Mouse (Mus musculus) heart, postnatal 0 days (tissue): ENCODE data around the gene Fam53b. TPM values are rescaled to one million over a fixed set of nuclear protein-coding genes. Genes with fewer than 3 reads are reported as not detected.

ENCODE experiments used
- ATAC-seq: fragments of 200-750 bp; cut with Nextera tagmentation; 2 replicates; pipeline ENCODE4 v1.8.0; 2017; ENCODE audit warnings: low read depth, moderate number of reproducible peaks, moderate library complexity; ENCODE audit not compliant: insufficient read depth
- DNase-seq: peaks from one replicate; pipeline ENCODE4 v3.0.0-alpha.2; 2016; ENCODE audit warnings: low spot score
- H3K27ac ChIP-seq: fragments of 300-500 bp; sonication (generic); 2 replicates; pipeline ENCODE4 v1.5.1; 2014; ENCODE audit warnings: low read depth, mild to moderate bottlenecking
- H3K27me3 ChIP-seq: fragments of 300-500 bp; sonication (generic); 2 replicates; pipeline ENCODE4 v1.6.1; 2014; ENCODE audit warnings: low read length, mixed read lengths; ENCODE audit not compliant: control insufficient read depth, insufficient read depth
- H3K36me3 ChIP-seq: fragments of 300-500 bp; sonication (generic); replicated peaks from 2 replicates; pipeline ENCODE4 v1.6.1; 2014; ENCODE audit warnings: low read length, mixed read lengths; ENCODE audit not compliant: control insufficient read depth, insufficient read depth
- H3K4me1 ChIP-seq: fragments of 300-500 bp; sonication (generic); 2 replicates; pipeline ENCODE4 v1.6.1; 2014; ENCODE audit warnings: antibody characterized with exemption; ENCODE audit not compliant: control insufficient read depth, insufficient read depth
- H3K4me2 ChIP-seq: fragments of 300-500 bp; sonication (generic); 2 replicates; pipeline ENCODE4 v1.6.1; 2014; ENCODE audit warnings: low read depth, mild to moderate bottlenecking, low read length, moderate library complexity
- H3K4me3 ChIP-seq: fragments of 300-500 bp; sonication (generic); 2 replicates; pipeline ENCODE4 v1.5.1; 2014; ENCODE audit warnings: low read depth, low read length
- H3K9ac ChIP-seq: fragments of 300-500 bp; sonication (generic); replicated peaks from 2 replicates; pipeline ENCODE4 v1.6.1; 2014; ENCODE audit warnings: low read depth, low read length, mixed read lengths
- H3K9me3 ChIP-seq: fragments of 300-500 bp; sonication (generic); replicated peaks from 2 replicates; pipeline ENCODE4 v1.6.1; 2016; ENCODE audit warnings: low read length; ENCODE audit not compliant: control insufficient read depth
- CTCF ChIP-seq: IDR thresholded peaks from 2 replicates; pipeline ENCODE4 v1.5.1; 2016; ENCODE audit warnings: antibody characterized with exemption, control low read depth, low read depth
- EP300 ChIP-seq: IDR thresholded peaks from 2 replicates; pipeline ENCODE4 v1.6.1; 2016; ENCODE audit warnings: antibody characterized with exemption, low read depth
- WGBS: fragments of 180-500 bp; shearing (Covaris S2); extraction: QIAGEN DNeasy Blood & Tissue Kit; methylation state at CpG from one replicate; pipeline ENCODE4 v1.1.7; 2014; 5-methylcytosine and 5-hydroxymethylcytosine counted together
- polyA plus RNA-seq: library from polyadenylated mRNA; unstranded; fragments of >200 nt; fragmentation: Nextera tagmentation; extraction: Ambion mirVana; gene quantifications from 2 replicates; pipeline ENCODE4 v1.2.1, GENCODE M21; 2015
- total RNA-seq: library from RNA; depleted of rRNA; stranded (reverse); fragments of >200 nt; gene quantifications from 2 replicates; pipeline ENCODE4 v1.2.3, GENCODE M21; 2014; ENCODE audit warnings: low replicate concordance

The Fam53b gene
- total and polyA plus RNA-seq, 2 experiments from 2014 or later: 13.1 to 18.6 TPM

GRCm38 (mm10) chr7:132758875-132759274, 54.8 kb downstream of the Fam53b start:
- no peaks in the 10 kb centered on the region for H3K9me3 ChIP-seq
- DNase-seq (no peak), ATAC-seq (no peak)
- TF ChIP-seq CTCF: no peak
- H3K4me1 ChIP-seq: peaks cover 17% of the 10 kb centered on the region
- no peak overlapping the region for H3K4me3 ChIP-seq
- peaks cover 39% of the 10 kb centered on the region for H3K36me3 ChIP-seq
- 87% methylated on average over 5 of the region's 5 CpGs for WGBS
- no peak overlapping the region for H3K4me2 ChIP-seq
- H3K27ac ChIP-seq: no peak overlapping the region
- no peaks in the 10 kb centered on the region for H3K27me3 ChIP-seq
- H3K9ac ChIP-seq: no peak overlapping the region

DNA sequence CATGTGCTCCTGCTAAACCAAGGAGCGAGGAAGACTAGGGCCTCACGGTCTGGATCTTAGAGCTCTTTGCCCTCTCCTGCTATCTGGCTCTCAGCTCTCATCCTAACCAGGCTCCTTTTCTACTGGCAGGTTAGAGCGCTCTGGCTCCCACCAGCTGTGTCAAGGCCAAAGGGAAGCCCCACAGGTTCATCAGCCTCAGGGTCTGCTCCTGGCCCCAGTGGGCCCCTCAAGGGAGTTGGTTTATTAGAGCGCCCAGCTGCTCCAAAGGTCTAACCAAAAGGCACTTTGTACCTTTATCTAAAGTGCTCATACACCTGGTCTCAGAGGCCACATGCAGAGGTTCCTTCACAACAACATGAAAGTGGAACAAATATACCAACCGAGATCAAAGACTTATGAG, 57.4 kb downstream of the Fam53b start:
- no peak for ATAC-seq
- Histone ChIP-seq H3K9ac (no peak overlapping the region), H3K9me3 (no peaks in the 10 kb centered on the region), H3K4me3 (no peak overlapping the region), H3K4me2 (no peak overlapping the region), H3K27ac (no peak overlapping the region), H3K27me3 (no peaks in the 10 kb centered on the region), H3K4me1 (peaks cover 28% of the 10 kb centered on the region), H3K36me3 (peaks cover 34% of the 10 kb centered on the region)
- DNase-seq: no peak
- TF ChIP-seq EP300 (no peak), CTCF (no peak)
- 84% methylated on average over 5 of the region's 5 CpGs for WGBS

- Histone ChIP-seq H3K9ac (no peak overlapping the region; the same call in 1 of the 2 replicates), H3K4me3 (no peak overlapping the region), H3K9me3 (no peaks in the 10 kb centered on the region), H3K4me1 (peaks cover 29% of the 10 kb centered on the region), H3K27ac (peak overlapping the region; percentile 40), H3K27me3 (no peaks in the 10 kb centered on the region), H3K4me2 (no peak overlapping the region), H3K36me3 (peaks cover 40% of the 10 kb centered on the region)
- 26% methylated on average over 3 of the region's 3 CpGs for WGBS
- DNase-seq (no peak), ATAC-seq (peak; percentile 55; the same call in 1 of the 2 replicates)
- no peak for TF ChIP-seq EP300
- TF ChIP-seq CTCF: no peak
Measured at GRCm38 (mm10) chr7:132754389-132754750, 59.3 kb downstream of the Fam53b start.

GRCm38 (mm10) chr7:132753518-132754388, 59.9 kb downstream of the Fam53b start:
- peaks cover 29% of the 10 kb centered on the region for H3K4me1 ChIP-seq
- WGBS: 65% methylated on average over 4 of the region's 4 CpGs
- TF ChIP-seq EP300: no peak
- TF ChIP-seq CTCF: no peak
- H3K27me3 ChIP-seq: no peaks in the 10 kb centered on the region
- ATAC-seq: no peak
- H3K9me3 ChIP-seq: no peaks in the 10 kb centered on the region
- no peak overlapping the region for H3K4me2 ChIP-seq
- DNase-seq: no peak
- peak overlapping the region; percentile 40 for H3K27ac ChIP-seq
- no peak overlapping the region for H3K9ac ChIP-seq
- H3K36me3 ChIP-seq: peaks cover 33% of the 10 kb centered on the region; the same call in 1 of the 2 replicates
- H3K4me3 ChIP-seq: no peak overlapping the region

DNA sequence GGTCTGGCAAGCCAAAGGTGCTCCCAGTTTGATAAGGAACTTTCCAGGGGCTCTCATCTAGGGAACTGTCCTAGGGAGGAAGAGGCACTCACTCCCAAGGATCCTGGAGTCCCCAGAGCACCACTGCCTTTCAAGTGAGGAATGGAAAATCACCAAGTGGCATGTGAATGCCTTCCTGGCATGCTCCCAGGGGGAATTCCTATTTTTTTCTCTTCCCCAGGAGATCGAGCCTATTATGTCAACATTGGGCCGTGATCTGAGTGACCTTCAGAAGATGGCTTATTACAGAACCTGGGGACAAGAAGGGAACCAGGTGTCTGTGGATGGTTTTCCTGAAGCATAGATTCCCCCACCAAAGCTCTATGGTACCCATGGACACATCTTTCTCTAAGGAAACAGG, 62.0 kb downstream of the Fam53b start:
- Histone ChIP-seq H3K9ac (no peak overlapping the region), H3K9me3 (no peaks in the 10 kb centered on the region), H3K27me3 (no peaks in the 10 kb centered on the region), H3K4me2 (no peak overlapping the region), H3K4me3 (no peak overlapping the region), H3K4me1 (peaks cover 29% of the 10 kb centered on the region), H3K27ac (no peak overlapping the region), H3K36me3 (peaks cover 14% of the 10 kb centered on the region; the same call in 1 of the 2 replicates)
- TF ChIP-seq EP300: no peak
- no peak for TF ChIP-seq CTCF
- ATAC-seq (no peak), DNase-seq (no peak)
- 9% methylated on average over 2 of the region's 2 CpGs for WGBS

DNA sequence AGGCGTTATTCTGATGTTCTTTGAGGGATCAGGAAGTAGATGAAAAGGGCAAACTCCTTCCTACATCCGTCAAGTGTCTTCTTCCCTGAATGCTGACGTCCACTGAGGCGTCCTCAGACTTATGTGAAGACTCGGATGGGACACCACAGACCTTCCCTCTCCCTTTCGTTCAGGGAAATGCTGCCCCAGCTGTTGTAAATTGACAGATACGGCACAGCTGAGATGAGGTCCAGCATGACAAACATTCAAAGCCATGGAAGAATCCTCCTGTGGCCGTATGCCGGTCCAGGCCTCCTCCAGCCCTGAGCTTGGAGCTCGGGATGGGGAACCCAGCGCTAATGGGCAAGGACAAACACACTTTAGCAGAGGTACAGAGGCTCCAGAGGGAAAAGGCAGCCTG, 64.2 kb downstream of the Fam53b start:
- WGBS: 90% methylated on average over 11 of the region's 11 CpGs

More for the DNA sequence above, 64.2 kb downstream of the Fam53b start:
- Histone ChIP-seq H3K27me3 (no peaks in the 10 kb centered on the region), H3K4me2 (no peak overlapping the region), H3K36me3 (peaks cover 12% of the 10 kb centered on the region; the same call in 1 of the 2 replicates), H3K4me3 (no peak overlapping the region), H3K9ac (no peak overlapping the region), H3K4me1 (peaks cover 23% of the 10 kb centered on the region), H3K9me3 (no peaks in the 10 kb centered on the region), H3K27ac (no peak overlapping the region)
- no peak for DNase-seq
- TF ChIP-seq CTCF (no peak), EP300 (no peak)
- no peak for ATAC-seq
